Mouse (Mus musculus): ENCODE results near the gene Snx21. TPM values are rescaled to one million over a fixed set of nuclear protein-coding genes. Genes with fewer than 3 reads are reported as not detected.
A peak's percentile ranks its signal among the peaks of the same experiment; 100 is the strongest.
"Not testable (repeated sequence)": the region's sequence is repeated elsewhere in the genome, so short reads cannot be mapped to it uniquely, and the experiment has no call there.

Gene Snx21
- polyA plus RNA-seq, 1 experiment from 2014 or later = 10.4 TPM

DNA sequence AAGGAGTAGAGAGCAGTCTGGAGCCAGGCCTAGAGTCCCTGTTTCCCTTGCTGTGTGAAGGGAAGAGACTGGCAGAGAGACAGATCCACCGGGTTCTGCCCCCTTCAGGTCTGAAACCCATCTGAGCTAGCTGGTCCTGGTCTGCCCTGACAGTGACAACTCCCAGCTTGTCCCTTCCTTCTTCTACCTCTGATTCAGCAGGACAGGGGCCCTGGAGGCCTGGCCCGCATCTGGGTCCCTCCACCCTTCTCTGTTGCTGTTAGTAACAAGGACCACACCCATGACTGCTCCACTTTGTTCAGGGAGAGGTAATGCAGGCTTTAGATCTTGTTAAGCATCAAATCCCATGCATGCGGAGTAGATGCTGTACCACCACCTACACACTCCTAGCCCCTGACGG lies 2.8 kb downstream of the Snx21 start:
- H3K27me3 ChIP-seq (ENCODE audit: poor library complexity, severe bottlenecking) = peaks cover 24% of the 10 kb centered on the region
- no peak overlapping the region for H3K27ac ChIP-seq
- DNase-seq (ENCODE audit: extremely low spot score, low spot score) = no peak
- no peak overlapping the region for H3K4me3 ChIP-seq
- H3K36me3 ChIP-seq (replicated peaks) = peaks cover 46% of the 10 kb centered on the region
- no peaks in the 10 kb centered on the region for H3K9me3 ChIP-seq
- 73% methylated on average over 4 of the region's 4 CpGs for WGBS
- peaks cover 38% of the 10 kb centered on the region for H3K4me1 ChIP-seq

DNA sequence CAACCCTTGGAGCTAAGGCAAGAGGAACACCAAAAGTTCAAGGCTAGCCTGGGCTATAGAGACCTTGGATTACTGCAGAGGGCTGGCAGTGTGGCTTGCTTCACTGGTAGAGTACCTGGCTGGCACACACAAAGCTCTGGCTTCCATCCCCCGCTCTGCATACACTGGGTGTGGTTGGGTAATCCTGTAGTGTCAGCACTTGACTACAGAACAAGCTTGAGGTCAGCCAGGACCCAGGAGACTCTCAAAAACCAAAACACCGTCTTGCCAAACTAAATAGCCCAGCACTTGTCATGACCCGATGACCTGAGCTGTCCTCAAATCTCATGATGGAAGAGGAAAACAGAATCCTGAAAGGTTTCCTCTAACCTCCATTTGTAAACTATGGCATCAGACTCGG lies 4.8 kb downstream of the Snx21 start:
- no peak overlapping the region for H3K4me3 ChIP-seq
- H3K27ac ChIP-seq = no peak overlapping the region
- H3K27me3 ChIP-seq (ENCODE audit: poor library complexity, severe bottlenecking) = peaks cover 14% of the 10 kb centered on the region
- H3K36me3 ChIP-seq (replicated peaks) = peaks cover 64% of the 10 kb centered on the region
- no peak for DNase-seq (ENCODE audit: extremely low spot score, low spot score)
- no peaks in the 10 kb centered on the region for H3K9me3 ChIP-seq
- H3K4me1 ChIP-seq = peaks cover 29% of the 10 kb centered on the region
- WGBS = 91% methylated on average over 4 of the region's 4 CpGs

DNA sequence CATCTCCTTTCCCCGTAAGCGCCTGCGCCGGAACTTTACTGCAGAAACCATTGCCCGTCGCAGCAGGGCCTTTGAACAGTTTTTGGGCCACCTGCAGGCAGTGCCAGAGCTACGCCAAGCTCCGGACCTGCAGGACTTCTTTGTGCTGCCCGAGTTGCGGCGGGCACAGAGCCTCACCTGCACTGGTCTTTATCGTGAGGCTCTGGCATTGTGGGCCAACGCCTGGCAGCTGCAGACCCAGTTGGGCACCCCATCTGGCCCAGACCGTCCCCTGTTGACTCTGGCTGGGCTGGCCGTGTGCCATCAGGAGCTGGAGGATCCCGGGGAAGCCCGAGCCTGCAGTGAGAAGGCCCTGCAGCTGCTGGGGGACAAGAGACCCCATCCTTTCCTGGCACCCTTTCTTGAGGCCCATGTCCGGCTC lies 6.2 kb downstream of the Snx21 start:
- Histone ChIP-seq H3K27ac (no peak overlapping the region), H3K4me1 (peaks cover 15% of the 10 kb centered on the region), H3K27me3 (ENCODE audit: poor library complexity, severe bottlenecking) (peaks cover 3% of the 10 kb centered on the region), H3K4me3 (no peak overlapping the region), H3K36me3 (replicated peaks) (peaks cover 78% of the 10 kb centered on the region), H3K9me3 (no peaks in the 10 kb centered on the region)
- WGBS = 91% methylated on average over 18 of the region's 18 CpGs
- no peak for DNase-seq (ENCODE audit: extremely low spot score, low spot score)

DNA sequence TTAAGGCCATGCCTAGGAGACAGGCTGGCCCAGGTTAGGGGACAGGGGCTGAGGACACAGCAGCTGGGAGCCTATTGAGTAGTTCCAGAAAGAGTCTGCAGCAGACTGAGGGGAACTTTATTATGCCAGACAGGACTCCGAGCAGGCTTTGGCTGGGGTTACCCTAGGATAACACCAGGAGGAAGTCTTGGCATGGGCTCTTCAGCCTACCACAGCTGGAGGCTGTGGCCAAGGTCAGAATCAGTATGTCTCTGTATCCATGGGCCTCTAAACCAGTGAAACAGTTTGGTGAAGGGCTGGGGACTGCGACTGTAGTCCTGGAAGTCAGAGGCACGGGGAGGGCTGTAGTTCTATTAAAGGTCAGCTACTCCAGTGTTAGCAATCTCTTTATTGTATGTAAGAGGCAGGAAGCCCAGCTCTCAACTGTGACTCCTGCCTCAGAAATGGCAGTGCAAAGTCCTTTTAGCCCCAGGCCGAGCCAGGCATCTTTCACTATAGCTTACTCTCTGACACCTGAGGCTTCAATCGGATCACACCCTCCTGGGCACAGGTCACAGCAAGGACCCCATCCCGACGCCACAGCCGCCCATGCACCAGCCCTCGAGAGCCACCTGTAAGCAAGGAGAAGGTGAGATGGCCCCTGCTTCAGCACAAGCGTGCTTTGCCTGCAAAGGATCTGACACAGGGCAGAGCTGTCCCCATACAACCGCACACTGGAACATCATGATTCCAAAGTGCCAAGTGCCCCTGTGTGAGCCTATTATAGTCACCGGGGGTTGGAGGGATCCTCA lies 7.0 kb downstream of the Snx21 start:
- Histone ChIP-seq H3K36me3 (replicated peaks) (peaks cover 83% of the 10 kb centered on the region), H3K27ac (no peak overlapping the region), H3K27me3 (ENCODE audit: poor library complexity, severe bottlenecking) (no peaks in the 10 kb centered on the region), H3K4me1 (peaks cover 12% of the 10 kb centered on the region), H3K9me3 (no peaks in the 10 kb centered on the region), H3K4me3 (no peak overlapping the region)
- 94% methylated on average over 12 of the region's 12 CpGs for WGBS
- DNase-seq (ENCODE audit: extremely low spot score, low spot score) = no peak

DNA sequence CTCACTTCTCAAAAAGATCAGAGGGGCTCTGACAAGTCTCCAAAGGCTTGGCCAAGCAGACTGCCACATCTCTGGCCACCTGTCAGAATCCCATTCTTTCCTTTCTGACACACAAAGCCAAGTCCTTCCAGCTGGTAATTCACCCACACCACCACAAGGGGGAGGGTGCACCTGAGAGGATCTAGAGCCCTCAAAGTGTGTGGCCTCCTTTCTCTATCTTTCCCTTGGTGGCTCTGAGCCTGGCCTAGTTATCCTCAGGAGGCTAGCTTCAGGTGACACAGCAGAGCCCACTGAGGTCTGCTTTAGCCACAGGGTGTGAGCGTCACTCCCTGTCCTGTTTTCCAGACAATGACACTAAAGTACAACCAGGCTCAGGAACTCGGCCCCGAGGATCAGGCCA lies 7.6 kb downstream of the Snx21 start:
- 90% methylated on average over 3 of the region's 3 CpGs for WGBS
- peak; percentile 44 for DNase-seq (ENCODE audit: extremely low spot score, low spot score)
- Histone ChIP-seq H3K9me3 (no peaks in the 10 kb centered on the region), H3K27me3 (ENCODE audit: poor library complexity, severe bottlenecking) (no peaks in the 10 kb centered on the region), H3K4me3 (no peak overlapping the region), H3K4me1 (peaks cover 11% of the 10 kb centered on the region), H3K36me3 (replicated peaks) (peaks cover 90% of the 10 kb centered on the region), H3K27ac (no peak overlapping the region)

DNA sequence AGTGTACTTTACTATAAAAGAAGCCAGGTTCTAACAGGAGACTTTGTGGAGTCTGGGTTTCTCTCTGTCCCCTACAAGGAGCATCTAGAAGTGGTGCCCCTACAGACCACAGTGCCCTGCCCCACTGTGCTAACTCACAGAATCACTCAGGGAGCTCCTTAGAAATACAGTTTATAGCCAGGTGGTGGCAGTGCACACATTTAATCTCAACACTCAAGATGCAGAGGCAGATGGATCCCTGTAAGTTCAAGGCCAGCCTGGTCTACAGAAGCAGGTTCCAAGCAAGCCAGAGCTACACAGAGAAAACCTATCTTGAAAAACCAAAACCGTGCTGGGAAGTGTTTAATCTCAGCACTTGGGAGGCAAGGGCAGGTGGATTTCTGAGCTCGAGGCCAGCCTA lies 8.1 kb downstream of the Snx21 start:
- DNase-seq (ENCODE audit: extremely low spot score, low spot score) = no peak
- peaks cover 90% of the 10 kb centered on the region for H3K36me3 ChIP-seq (replicated peaks)
- no peaks in the 10 kb centered on the region for H3K27me3 ChIP-seq (ENCODE audit: poor library complexity, severe bottlenecking)
- H3K4me3 ChIP-seq = no peak overlapping the region
- 92% methylated on average over 2 of the region's 2 CpGs for WGBS
- no peak overlapping the region for H3K27ac ChIP-seq
- H3K9me3 ChIP-seq = no peaks in the 10 kb centered on the region
- peaks cover 6% of the 10 kb centered on the region for H3K4me1 ChIP-seq

DNA sequence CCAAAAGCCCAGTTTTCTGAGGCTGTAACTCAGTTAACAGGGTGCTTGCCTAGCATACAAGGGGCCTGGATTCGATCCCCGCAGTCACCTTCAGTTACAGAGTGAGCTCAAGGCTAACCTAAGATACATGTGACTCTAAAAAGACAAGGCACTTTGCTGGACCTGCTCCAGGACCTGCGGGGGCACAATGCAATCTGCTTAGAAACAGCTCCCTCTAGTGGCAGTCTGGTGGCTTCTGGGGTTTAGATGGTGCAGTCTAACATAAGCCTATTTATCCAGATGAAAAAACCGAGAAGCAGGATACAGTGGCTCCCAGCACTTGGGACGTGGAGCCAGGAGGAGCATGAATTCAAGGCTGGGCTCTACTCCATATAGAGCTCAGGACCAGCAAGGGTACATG lies 8.7 kb downstream of the Snx21 start:
- Histone ChIP-seq H3K4me3 (no peak overlapping the region), H3K36me3 (replicated peaks) (peaks cover 92% of the 10 kb centered on the region), H3K4me1 (peaks cover 2% of the 10 kb centered on the region; the same call in 1 of the 2 replicates), H3K9me3 (no peaks in the 10 kb centered on the region), H3K27ac (no peak overlapping the region), H3K27me3 (ENCODE audit: poor library complexity, severe bottlenecking) (no peaks in the 10 kb centered on the region)
- 44% methylated on average over 5 of the region's 5 CpGs for WGBS
- peak; percentile 80 for DNase-seq (ENCODE audit: extremely low spot score, low spot score)

DNA sequence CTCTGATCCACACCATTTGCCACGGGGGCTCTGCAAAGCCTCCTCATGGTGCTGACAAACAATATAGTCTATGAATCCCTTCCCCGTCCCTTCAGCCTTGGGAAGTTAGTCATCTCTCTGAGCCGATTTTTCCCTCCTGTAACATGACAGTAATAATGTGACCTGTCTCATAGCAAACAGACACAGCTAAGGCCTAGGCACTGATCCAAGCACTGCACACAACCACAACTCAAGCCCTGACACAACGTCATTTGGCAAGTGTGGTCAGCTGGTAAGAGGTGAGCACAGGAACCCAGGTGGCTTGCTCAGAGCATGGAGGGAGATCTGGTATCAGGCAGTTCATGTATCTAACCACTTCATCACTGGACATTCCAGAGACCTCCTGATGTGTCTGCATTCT lies 10.2 kb downstream of the Snx21 start:
- peaks cover 2% of the 10 kb centered on the region; the same call in 1 of the 2 replicates for H3K4me1 ChIP-seq
- no peaks in the 10 kb centered on the region for H3K27me3 ChIP-seq (ENCODE audit: poor library complexity, severe bottlenecking)
- H3K4me3 ChIP-seq = no peak overlapping the region
- no peaks in the 10 kb centered on the region for H3K9me3 ChIP-seq
- no peak overlapping the region for H3K27ac ChIP-seq
- DNase-seq (ENCODE audit: extremely low spot score, low spot score) = no peak
- peaks cover 94% of the 10 kb centered on the region for H3K36me3 ChIP-seq (replicated peaks)
- 87% methylated on average over 4 of the region's 4 CpGs for WGBS

DNA sequence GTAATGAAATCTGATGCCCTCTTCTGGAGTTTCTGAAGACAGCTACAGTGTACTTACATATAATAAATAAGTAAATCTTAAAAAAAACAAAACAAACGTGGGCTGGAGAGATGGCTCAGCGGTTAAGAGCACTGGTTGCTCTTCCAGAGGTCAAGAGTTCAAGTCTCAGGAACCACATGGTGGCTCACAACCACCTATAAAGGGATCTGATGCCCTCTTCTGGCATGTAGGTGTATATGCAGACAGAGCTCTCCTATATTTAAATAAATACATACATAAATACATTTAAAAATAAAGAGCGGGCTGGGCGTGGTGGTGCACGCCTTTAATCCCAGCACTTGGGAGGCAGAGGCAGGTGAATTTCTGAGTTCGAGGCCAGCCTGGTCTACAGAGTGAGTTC lies 12.9 kb downstream of the Snx21 start:
- not testable (repeated sequence) for H3K27me3 ChIP-seq (ENCODE audit: poor library complexity, severe bottlenecking); H3K4me1 ChIP-seq; H3K27ac ChIP-seq; DNase-seq (ENCODE audit: extremely low spot score, low spot score); H3K4me3 ChIP-seq; H3K9me3 ChIP-seq
- H3K36me3 ChIP-seq (replicated peaks) = peaks cover 88% of the 10 kb centered on the region
- 85% methylated on average over 6 of the region's 6 CpGs for WGBS

DNA sequence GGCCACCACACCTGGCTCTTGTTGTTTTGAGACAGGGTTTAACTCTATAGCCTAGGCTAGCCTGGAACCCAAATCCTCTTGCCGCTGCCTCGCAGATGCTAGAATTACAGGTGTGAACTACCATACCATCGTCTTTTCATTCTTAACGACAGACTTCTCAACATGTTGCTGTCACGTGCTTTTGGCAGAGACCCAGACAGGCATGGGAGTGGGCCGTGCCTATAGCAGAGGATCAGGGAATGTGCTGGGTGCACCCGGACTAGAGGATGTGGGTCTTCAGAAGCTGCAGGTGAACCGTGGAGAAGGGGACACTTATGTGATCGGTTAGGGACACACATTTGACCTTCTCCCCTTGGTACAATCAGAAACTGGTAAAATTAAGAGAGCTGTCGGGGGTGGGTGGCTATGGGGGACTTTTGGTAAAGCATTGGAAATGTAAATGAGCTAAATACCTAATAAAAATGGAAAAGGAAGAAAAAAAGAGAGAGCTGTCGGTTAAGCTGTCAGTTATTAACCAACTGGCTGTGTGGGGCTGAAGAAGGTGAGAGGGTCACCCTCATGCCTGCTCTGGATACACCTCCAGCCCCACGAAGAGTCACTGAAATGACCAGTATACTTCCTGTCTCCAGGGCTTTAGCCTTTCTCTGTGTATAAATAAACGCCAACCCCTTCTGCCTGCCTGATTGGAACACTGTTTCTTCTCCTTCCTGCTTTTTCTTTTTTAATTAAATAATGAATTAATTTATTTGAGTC lies 14.8 kb downstream of the Snx21 start:
- peaks cover 72% of the 10 kb centered on the region for H3K36me3 ChIP-seq (replicated peaks)
- 93% methylated on average over 13 of the region's 13 CpGs for WGBS
- H3K27me3 ChIP-seq (ENCODE audit: poor library complexity, severe bottlenecking) = no peaks in the 10 kb centered on the region
- no peak for DNase-seq (ENCODE audit: extremely low spot score, low spot score)
- no peak overlapping the region for H3K4me3 ChIP-seq
- no peaks in the 10 kb centered on the region for H3K9me3 ChIP-seq
- peaks cover 14% of the 10 kb centered on the region for H3K4me1 ChIP-seq
- H3K27ac ChIP-seq = no peak overlapping the region

DNA sequence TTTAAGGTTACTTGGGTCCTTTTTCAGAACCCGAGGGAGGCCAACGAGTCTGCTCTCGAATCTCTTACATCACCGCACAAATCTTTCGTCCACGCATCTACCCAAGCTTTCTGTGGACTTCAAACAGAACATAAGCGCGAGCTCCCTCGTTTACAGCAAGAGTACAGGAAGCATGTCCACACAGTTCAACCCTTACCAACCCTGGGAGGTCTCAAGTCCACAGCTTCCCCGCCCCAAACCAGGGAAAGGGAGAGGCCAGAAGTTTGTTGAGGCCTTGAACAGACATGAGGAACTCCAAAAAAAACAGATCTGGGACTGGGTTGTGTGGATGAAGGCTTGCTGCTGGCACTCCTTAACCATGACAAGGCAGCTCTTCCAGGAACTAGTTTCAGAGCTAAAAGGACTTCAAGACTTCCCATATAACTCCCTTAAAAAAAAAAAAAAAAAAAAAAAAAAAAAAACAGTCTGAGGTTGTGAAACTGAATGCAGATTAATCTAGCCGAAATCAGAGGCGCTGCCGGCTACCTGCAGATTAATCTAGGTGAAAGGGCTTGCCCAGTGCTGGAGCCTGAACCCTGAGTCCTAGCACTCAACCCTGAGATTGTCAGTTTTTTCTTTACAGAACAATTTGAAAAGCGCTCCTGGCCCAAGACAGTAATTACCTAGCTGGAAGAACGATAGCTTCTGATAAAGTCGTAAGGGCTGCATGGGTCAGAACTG lies 17.7 kb downstream of the Snx21 start:
- Histone ChIP-seq H3K36me3 (replicated peaks) (peaks cover 46% of the 10 kb centered on the region), H3K27ac (0 out of 2 replicates have a peak overlapping the region, but pooled peaks have one; percentile 91), H3K4me3 (peak overlapping the region; percentile 90), H3K27me3 (ENCODE audit: poor library complexity, severe bottlenecking) (no peaks in the 10 kb centered on the region), H3K9me3 (no peaks in the 10 kb centered on the region), H3K4me1 (peaks cover 26% of the 10 kb centered on the region)
- 94% methylated on average over 16 of the region's 16 CpGs for WGBS
- no peak for DNase-seq (ENCODE audit: extremely low spot score, low spot score)

DNA sequence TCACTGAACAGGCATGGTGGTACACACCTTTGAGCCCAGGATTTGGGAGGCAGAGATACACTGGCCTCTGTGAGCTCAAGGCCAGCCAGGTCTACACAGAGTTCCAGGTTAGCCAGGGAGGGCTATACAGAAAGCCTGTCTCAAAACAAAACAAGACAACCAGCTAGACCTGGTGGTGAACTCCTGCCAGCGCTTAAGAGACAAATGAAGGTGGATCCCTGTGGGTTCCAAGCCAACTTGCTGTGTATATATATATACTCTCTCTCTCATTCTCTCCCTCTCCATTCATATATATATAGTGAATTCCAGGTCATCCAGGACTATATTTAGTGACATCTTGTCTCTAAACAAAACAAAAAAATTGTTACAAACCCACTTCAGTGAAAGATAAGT lies 18.3 kb downstream of the Snx21 start:
- no peak for DNase-seq (ENCODE audit: extremely low spot score, low spot score)
- Histone ChIP-seq H3K9me3 (no peaks in the 10 kb centered on the region), H3K36me3 (replicated peaks) (peaks cover 46% of the 10 kb centered on the region), H3K27me3 (ENCODE audit: poor library complexity, severe bottlenecking) (no peaks in the 10 kb centered on the region), H3K4me1 (peaks cover 26% of the 10 kb centered on the region), H3K27ac (peak overlapping the region; percentile 91), H3K4me3 (peak overlapping the region; percentile 90)
- WGBS = 60% methylated on average over 1 of the region's 1 CpGs

All from forebrain, embryonic 10.5 days (tissue).